Mouse (Mus musculus) heart, postnatal 10 days (tissue): ENCODE results near the gene Rsc1a1. TPM values are rescaled to one million over a fixed set of nuclear protein-coding genes. Genes with fewer than 3 reads are reported as not detected.

Experiments
- DNase-seq, 2 experiments: peaks; one replicate each; pipeline ENCODE4 v3.0.0; 2021
- intact Hi-C: fragments of 180-260 bp; cut with DNase I; formaldehyde crosslinking; loops from one replicate; pipeline ENCODE4 v1.15.1; 2025
- total RNA-seq, 2 experiments: library from RNA; stranded (reverse); gene quantifications; 2 replicates each; pipeline ENCODE4 v1.2.3; 2021

The Rsc1a1 gene
- total RNA-seq, 2 experiments from 2014 or later: 0.19 to 3.1 TPM

DNA sequence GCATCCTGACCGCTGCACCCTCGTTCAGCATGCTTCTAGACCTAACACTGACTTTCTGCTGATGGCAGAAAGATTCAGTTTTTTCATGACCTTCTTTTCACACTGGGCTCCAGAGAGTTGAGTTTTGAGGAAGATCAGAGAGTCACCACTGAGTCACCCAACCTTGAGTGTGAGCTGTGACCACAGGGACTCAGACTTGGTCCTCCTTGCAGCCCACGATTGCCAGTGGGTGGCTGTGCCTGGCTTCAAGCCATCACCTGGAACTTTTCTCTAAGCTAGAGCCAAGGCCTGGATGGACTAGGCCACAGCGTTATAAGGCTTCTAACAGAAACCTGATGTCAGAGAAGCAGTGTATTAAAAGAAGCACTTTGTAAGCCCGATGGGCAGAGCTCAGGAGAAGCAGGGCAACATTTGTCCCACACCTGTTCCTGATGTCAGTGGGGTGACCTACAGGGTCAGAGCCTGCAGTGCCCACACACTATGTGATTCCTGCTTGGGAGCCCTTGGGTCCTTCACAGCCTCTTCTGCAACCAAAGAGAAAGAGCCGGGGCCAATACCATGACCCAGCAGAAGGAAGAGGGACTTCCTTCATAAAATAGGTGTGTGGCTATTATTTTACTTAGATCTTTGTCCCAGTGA, 26.4 kb downstream of the Rsc1a1 start:
- no peak for DNase-seq
- intact Hi-C loops: no loop called here

DNA sequence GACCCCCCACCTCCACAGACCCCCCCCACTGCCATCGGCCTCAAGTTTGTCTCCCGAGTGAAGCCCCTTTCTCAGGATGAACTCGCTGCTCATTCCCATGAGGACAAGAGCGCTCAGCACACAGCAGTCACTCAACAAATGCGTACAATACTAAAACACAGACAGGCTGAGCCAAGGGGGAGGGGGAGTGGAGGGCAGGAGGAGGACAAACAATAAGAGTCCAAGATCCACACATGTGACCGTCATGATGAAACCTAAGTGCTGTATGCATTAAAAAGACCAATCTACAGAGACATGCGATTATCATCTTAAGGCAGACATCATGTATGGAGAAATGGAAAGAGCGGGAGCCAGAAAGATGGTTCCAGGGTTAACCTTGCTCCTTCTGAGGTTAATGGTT, 28.5 kb downstream of the Rsc1a1 start:
- no peak for DNase-seq
- intact Hi-C loops: no loop called here

DNA sequence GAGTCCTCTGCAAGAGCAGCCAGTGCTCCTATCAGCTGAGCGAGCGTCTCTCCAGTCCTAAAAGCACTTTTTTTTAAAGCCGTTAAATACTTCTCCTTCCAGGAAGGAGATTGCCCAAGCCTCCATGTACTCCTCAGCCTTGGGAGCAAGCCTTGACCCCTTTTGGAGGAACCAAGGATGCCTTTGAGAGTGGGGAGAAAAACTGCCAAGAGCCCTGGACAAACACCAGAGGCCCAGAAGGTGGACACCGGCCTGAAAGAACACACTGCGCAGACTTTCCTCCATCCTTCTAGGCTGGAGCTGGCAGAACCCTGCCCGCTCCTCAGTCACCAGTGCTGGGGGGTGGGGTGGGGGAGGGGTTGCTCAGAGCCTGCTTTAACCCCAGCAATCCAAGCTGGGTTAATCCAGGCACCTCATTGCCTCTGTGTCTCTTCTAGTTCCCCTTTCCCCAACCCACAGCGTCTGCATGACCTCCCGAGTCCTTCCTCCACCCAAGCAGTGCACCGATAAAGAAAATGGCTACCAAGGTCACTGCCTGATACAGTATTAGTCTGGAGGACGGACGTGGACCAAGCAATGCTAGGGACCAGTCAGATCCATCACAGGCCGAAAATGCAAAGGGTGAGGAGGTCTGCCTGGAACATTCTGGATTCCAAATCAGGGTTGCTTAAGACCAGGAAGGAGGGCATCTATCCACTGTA, 29.3 kb downstream of the Rsc1a1 start:
- intact Hi-C loops: no loop called here
- peak; percentile 48 to 51 for DNase-seq

DNA sequence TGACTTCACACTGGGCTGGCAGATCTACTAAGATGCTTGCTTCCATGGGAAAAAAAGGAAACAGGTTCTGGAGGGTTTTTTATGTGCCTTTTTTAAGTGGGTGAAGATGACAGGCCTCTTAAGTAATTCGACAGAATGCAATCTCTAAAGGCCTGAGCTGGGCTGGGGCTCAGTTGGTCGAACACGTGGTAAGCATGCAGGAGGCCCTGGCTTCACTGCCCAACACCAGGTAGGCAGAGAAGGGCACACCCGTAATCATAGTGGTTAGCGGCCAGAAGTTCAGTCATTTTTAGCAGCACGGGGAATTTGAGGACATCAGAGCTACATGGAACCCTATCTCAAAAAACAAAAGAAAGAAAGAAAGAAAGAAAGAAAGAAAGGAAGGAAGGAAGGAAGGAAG, 30.9 kb downstream of the Rsc1a1 start:
- peak in 1 of 2 experiments; percentile 55 for DNase-seq
- intact Hi-C loops: no loop called here

DNA sequence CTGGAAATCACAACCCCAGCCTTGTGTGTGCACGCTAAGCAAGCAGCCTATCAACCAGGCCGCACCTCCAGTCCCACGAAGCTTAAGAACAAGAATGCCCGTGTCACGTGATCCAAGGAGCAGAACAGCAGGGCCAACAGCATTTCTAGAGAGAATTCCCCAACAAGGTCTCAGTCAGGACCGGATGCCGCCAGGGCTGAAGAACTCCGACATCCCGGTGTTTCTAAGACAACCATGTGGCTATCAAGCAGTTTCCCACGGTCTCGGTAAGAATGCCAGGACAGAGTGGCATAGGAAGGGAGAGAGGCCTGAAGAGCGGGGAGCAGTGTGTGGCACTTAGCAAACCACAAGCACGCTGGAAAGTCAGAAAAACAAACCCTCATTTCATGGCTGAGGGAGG, 31.6 kb downstream of the Rsc1a1 start:
- intact Hi-C loops: no loop called here
- DNase-seq: no peak

DNA sequence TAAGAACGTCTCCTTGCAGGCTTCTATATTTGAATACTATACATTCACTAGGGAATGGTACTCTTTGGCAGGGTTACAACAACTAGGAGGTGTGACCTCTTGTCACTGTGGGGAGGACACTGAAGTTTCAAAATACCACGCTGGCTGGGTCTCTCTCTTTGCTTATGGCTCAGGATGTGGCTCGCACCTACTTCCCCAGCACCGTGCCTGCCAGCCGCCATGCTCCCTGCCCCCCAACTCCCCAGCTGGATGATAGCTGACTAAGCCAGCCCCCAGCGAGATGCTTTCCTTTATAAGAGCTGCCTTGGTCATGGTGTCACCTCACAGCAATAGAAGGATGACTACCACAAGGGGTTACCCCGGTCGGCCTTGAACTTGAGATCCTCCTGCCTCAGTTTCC, 32.4 kb downstream of the Rsc1a1 start:
- intact Hi-C loops: no loop called here
- DNase-seq: no peak

DNA sequence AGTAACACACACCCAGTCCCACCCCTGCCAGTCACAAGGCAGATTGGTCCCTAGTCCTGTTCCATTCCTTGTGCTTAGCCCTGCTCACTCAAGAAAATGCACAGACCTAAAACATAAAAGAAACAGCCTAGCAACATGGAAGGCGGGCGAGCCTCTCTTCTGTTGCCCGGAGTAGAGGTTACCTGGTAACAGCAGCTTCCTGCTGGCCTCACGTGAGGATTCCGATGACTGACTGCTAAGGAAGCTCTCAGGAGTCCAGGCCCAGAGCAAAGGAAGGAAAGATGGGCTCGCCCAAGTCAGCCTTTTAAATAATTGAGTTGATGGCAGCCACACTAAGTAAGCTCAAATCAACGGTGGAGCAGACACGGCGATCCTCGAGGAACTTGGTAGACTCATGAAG, 33.5 kb downstream of the Rsc1a1 start:
- intact Hi-C loops: no loop called here
- no peak for DNase-seq

DNA sequence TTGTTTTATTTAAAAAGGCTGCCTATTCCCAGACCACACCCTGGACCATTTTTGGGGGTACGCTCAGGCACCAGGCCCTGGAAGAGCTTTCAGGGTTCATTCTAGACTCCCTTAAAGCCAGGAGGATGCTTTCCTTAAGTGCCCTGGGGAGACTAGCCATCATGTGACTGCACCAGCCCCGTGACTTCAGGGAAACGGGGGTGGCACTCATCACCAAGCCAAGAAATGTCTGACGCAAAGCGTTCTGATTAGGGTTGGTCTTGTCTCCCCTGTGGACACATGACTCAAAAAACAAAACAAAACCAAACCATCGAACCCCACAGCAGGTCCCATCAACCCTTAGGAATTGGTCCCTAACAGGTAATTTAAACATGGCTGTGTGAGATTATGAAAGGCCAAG, 34.1 kb downstream of the Rsc1a1 start:
- DNase-seq: peak in 1 of 2 experiments; percentile 43
- intact Hi-C loops: no loop called here

- DNase-seq: no peak
Observed at GRCm38 (mm10) chr4:141649244-141649643, 36.2 kb downstream of the Rsc1a1 start.

DNA sequence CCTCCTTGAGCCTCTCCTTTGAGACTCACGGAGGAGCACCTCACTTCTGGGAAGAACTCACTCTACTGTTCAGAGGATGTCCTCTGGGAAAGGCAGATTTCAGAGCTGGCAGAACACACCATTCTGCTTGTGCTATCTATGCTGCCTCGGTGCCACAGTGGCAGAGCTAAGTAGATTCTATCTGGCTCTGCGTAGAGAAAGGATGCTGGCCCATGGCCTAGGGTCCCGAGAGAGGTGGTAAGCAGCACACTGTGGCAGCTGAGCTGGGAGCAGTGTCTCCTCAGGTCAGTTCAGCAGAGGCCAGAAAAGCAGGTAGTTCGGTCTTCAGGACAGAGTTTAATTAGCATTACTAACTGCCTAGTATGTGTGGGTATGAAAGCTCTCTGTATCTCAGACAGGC, 37.1 kb downstream of the Rsc1a1 start:
- DNase-seq: peak in 1 of 2 experiments; percentile 80
- intact Hi-C loops: no loop called here

More at GRCm38 (mm10) chr4:141649244-141649643, 36.2 kb downstream of the Rsc1a1 start:
- intact Hi-C loops: no loop called here

- intact Hi-C loops: no loop called here
- no peak for DNase-seq
Observed at GRCm38 (mm10) chr4:141647187-141647586, 38.2 kb downstream of the Rsc1a1 start.

DNA sequence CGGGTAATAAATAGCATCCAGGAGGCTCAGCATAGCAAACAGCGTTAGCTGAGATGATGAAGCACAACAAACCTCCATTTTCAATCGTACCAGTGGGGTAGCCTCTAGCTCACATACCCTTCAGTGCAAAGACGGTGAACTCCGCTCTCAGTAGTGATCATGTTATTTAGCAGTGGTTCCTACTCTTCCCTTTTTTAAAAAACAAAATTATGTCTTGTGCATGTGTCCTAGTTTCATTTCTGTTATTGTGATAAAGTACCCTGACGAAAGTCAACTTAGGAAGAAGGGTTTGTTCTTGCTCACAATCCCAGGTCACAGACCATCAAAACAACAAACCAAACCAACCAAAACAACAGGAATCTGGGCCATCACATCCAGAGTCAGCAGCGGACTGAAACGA, 39.4 kb downstream of the Rsc1a1 start:
- no peak for DNase-seq
- intact Hi-C loops: no loop called here

DNA sequence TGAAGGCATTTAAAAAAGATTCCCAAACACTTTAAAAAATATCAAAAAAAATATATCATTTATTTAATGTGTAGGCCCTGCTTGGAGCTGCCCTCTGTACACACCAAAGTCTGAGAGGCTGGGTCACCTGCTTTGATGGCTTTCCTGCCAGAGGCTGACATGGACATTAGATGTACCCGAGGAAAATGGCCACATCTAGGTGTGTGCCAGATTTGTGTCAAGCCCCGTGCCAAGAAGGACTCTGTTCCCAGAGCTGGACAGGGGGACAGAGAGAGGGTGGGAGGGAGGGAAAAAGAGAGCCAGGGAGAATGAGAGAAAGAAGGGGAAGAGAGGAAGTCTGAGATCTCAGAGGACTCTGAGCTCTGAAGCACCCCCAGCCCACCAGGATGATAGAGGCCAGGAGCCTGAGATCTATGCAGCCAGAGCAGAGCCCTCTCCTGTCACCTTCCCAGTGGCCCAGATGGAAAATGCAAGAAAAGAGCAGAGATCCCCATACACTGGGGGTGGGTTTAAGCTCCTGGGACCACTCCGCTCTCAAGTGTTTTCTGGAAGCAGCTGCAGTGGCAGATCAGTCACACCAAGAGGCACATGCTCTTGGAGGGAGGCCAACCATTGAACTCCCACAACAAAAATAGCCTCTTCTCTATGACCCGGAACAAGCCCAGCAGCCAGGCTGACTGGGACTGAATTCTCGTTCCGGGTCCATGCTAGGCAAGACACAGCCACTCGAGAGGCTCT, 42.1 kb downstream of the Rsc1a1 start:
- intact Hi-C loops: no loop called here
- DNase-seq: peak; percentile 91 to 92

GRCm38 (mm10) chr4:141641961-141642811, 43.2 kb downstream of the Rsc1a1 start:
- intact Hi-C loops: no loop called here
- peak in 1 of 2 experiments; percentile 37 for DNase-seq

DNA sequence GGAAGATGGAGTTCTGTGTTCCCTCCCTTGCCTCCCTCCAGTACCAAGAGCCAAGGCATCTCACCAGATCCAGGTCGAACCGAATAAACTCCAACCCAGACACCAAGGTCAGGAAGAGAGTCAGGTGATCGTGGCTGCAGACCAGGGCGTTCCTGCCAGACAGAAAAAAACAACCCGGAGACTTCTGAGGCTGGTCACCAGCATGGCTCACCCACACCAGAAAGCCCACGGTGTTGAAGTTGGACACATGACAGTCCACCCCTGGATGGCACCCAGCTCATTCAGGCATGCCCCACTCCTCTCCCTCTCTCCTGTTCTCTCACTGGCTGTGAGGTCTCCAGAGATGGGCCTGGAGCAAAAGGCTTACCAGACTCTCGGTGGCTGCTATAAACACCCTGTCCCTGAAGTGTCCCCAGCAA, 44.0 kb downstream of the Rsc1a1 start:
- peak; percentile 74 to 83 for DNase-seq
- intact Hi-C loops: no loop called here

DNA sequence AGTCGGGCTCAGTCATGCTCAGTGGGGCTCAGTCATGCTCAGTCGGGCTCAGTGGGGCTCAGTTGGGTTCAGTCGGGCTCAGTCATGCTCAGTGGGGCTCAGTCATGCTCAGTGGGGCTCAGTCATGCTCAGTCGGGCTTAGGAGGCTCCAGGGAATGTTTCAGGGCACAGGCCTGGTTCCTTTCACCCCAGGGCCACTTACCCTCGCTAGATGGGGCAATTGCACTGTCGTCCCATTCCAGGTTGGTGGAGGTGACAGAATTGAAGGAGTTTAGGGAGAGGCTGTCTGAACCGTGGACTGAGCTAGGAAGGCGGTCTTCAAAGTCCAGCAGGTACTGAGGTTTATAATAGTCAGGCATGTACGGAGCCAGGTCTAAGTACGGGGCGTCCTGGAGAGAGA, 45.9 kb downstream of the Rsc1a1 start:
- DNase-seq: no peak
- intact Hi-C loops: no loop called here

DNA sequence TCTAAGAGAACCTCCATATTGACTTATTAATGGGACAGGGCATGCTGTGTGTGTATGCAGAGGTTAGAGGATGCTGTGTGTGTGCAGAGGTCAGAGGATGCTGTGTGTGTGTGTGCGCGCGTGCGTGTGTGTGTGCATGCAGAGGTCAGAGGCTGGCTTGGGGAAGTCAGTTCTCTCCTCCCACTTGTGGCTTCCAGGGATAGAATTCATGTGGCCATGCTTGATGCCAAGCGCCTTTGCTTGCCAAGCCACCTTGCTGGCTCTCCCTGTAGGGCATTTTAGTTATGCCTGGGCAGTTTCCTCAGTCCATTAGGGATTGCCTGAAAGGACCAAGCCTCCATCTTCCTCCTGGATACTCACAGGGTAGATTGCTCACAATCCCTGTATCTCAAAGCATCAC, 48.7 kb downstream of the Rsc1a1 start:
- intact Hi-C loops: no loop called here
- peak; percentile 77 to 78 for DNase-seq

GRCm38 (mm10) chr4:141635991-141636390, 49.4 kb downstream of the Rsc1a1 start:
- intact Hi-C loops: no loop called here
- no peak for DNase-seq
